Mouse (Mus musculus) liver, embryonic 14.5 days (tissue): ENCODE measurements at regions not wholly inside any gene's neighbourhood (a gene's known extent, or its start where the extent isn't known, plus 50 kb on each side); places are given as distances from the start of the nearest gene placed in this dataset.

Source experiments
- ATAC-seq: fragments of 200-750 bp; cut with Nextera tagmentation; 2 replicates; pipeline ENCODE4 v1.8.0; 2017; ENCODE audit warnings: moderate number of reproducible peaks, mild to moderate bottlenecking, moderate library complexity; ENCODE audit not compliant: insufficient read depth
- DNase-seq, 3 experiments: peaks; one replicate each; pipeline ENCODE4 v3.0.0-alpha.2; 2012 to 2013; ENCODE audit warnings: low read depth in 3 of 3, low spot score in 3 of 3
- H3K27ac ChIP-seq: fragments of 300-500 bp; sonication (generic); 2 replicates; pipeline ENCODE4 v1.5.1; 2014; ENCODE audit warnings: moderate library complexity, mild to moderate bottlenecking, control low read depth, inconsistent platforms
- H3K27me3 ChIP-seq: fragments of 300-500 bp; sonication (generic); 2 replicates; pipeline ENCODE4 v1.6.1; 2014; ENCODE audit warnings: mild to moderate bottlenecking, low read length, moderate library complexity; ENCODE audit not compliant: control insufficient read depth, insufficient read depth
- H3K36me3 ChIP-seq: fragments of 300-500 bp; sonication (generic); replicated peaks from 2 replicates; pipeline ENCODE4 v1.6.1; 2014; ENCODE audit warnings: low read depth; ENCODE audit not compliant: control insufficient read depth, insufficient read depth
- H3K4me1 ChIP-seq, 2 experiments: fragments of 200-500 bp in 1 of 2; fragments of 300-500 bp in 1 of 2; sonication (generic) in 1 of 2; replicated peaks; 2 replicates each; pipeline ENCODE4 v1.6.1; 2012 to 2014; ENCODE audit warnings: antibody characterized with exemption in 1 of 2, inconsistent platforms in 1 of 2, low read length in 1 of 2; ENCODE audit not compliant: control insufficient read depth in 2 of 2, insufficient read depth in 2 of 2
- H3K4me2 ChIP-seq: fragments of 300-500 bp; sonication (generic); 2 replicates; pipeline ENCODE4 v1.6.1; 2014; ENCODE audit warnings: low read depth, mild to moderate bottlenecking, control low read depth, moderate library complexity
- H3K4me3 ChIP-seq, 2 experiments: fragments of 200-500 bp in 1 of 2; fragments of 300-500 bp in 1 of 2; sonication (generic) in 1 of 2; 2 replicates each; pipeline ENCODE4 v1.5.1; 2012 to 2014; ENCODE audit warnings: low read depth in 2 of 2, low read length in 2 of 2, mild to moderate bottlenecking in 2 of 2, control low read depth in 1 of 2, inconsistent platforms in 1 of 2, moderate library complexity in 1 of 2; ENCODE audit not compliant: insufficient read depth in 1 of 2
- H3K9ac ChIP-seq: fragments of 300-500 bp; sonication (generic); replicated peaks from 2 replicates; pipeline ENCODE4 v1.6.1; 2014; ENCODE audit warnings: mild to moderate bottlenecking, control low read depth, moderate library complexity
- H3K9me3 ChIP-seq: fragments of 300-500 bp; sonication (generic); 2 replicates; pipeline ENCODE4 v1.6.1; 2016; ENCODE audit warnings: low read length, mixed read lengths; ENCODE audit not compliant: control insufficient read depth
- CTCF ChIP-seq: IDR thresholded peaks from 2 replicates; pipeline ENCODE4 v1.5.1; 2016; ENCODE audit warnings: antibody characterized with exemption, low read depth, control low read depth
- EP300 ChIP-seq: IDR thresholded peaks from 2 replicates; pipeline ENCODE4 v1.6.1; 2016; ENCODE audit warnings: antibody characterized with exemption, low read depth
- WGBS: fragments of 180-500 bp; shearing (Covaris S2); extraction: QIAGEN DNeasy Blood & Tissue Kit; methylation state at CpG from one replicate; pipeline ENCODE4 v1.1.7; 2014; ENCODE audit not compliant: insufficient replicate concordance; 5-methylcytosine and 5-hydroxymethylcytosine counted together

GRCm38 (mm10) chrX:10896193-10896955 lies 181.6 kb downstream of the Mid1ip1 start:
- no peak overlapping the region for H3K4me3 ChIP-seq
- no peak for TF ChIP-seq EP300
- TF ChIP-seq CTCF: no peak
- ATAC-seq (no peak), DNase-seq (no peak)
- H3K4me1 ChIP-seq: no peaks in the 10 kb centered on the region
- no peak overlapping the region for H3K27ac ChIP-seq
- no peaks in the 10 kb centered on the region for H3K36me3 ChIP-seq
- H3K4me2 ChIP-seq: no peak overlapping the region
- no peaks in the 10 kb centered on the region for H3K27me3 ChIP-seq
- no peak overlapping the region for H3K9ac ChIP-seq
- no peaks in the 10 kb centered on the region for H3K9me3 ChIP-seq
- 61% methylated on average over 5 of the region's 5 CpGs for WGBS

- Histone ChIP-seq H3K9ac (no peak overlapping the region), H3K9me3 (no peaks in the 10 kb centered on the region), H3K36me3 (no peaks in the 10 kb centered on the region), H3K27ac (no peak overlapping the region), H3K4me1 (no peaks in the 10 kb centered on the region), H3K4me3 (no peak overlapping the region), H3K4me2 (no peak overlapping the region), H3K27me3 (no peaks in the 10 kb centered on the region)
- no peak for DNase-seq
- 59% methylated on average over 4 of the region's 4 CpGs for WGBS
- TF ChIP-seq EP300: no peak
- no peak for TF ChIP-seq CTCF
- no peak for ATAC-seq
Measured at GRCm38 (mm10) chrX:10902686-10903085, 187.9 kb downstream of the Mid1ip1 start.

GRCm38 (mm10) chrX:10904072-10904471 lies 189.3 kb downstream of the Mid1ip1 start:
- ATAC-seq (no peak), DNase-seq (no peak)
- no peak overlapping the region for H3K9ac ChIP-seq
- no peak for TF ChIP-seq EP300
- no peak for TF ChIP-seq CTCF
- 42% methylated on average over 6 of the region's 6 CpGs for WGBS
- no peak overlapping the region for H3K4me2 ChIP-seq
- no peak overlapping the region for H3K27ac ChIP-seq
- H3K4me3 ChIP-seq: no peak overlapping the region
- no peaks in the 10 kb centered on the region for H3K36me3 ChIP-seq
- no peaks in the 10 kb centered on the region for H3K9me3 ChIP-seq
- no peaks in the 10 kb centered on the region for H3K27me3 ChIP-seq
- H3K4me1 ChIP-seq: no peaks in the 10 kb centered on the region

GRCm38 (mm10) chrX:10904889-10905288 lies 190.1 kb downstream of the Mid1ip1 start:
- Histone ChIP-seq H3K4me1 (no peaks in the 10 kb centered on the region), H3K4me2 (no peak overlapping the region), H3K27ac (no peak overlapping the region), H3K4me3 (no peak overlapping the region), H3K36me3 (no peaks in the 10 kb centered on the region), H3K9ac (no peak overlapping the region), H3K27me3 (no peaks in the 10 kb centered on the region), H3K9me3 (no peaks in the 10 kb centered on the region)
- TF ChIP-seq EP300 (no peak), CTCF (no peak)
- DNase-seq: no peak
- ATAC-seq: no peak
- 49% methylated on average over 3 of the region's 3 CpGs for WGBS

- H3K27ac ChIP-seq: no peak overlapping the region
- DNase-seq (no peak), ATAC-seq (no peak)
Measured at GRCm38 (mm10) chrX:10911127-10912061, 196.6 kb downstream of the Mid1ip1 start.

More at GRCm38 (mm10) chrX:10911127-10912061, 196.6 kb downstream of the Mid1ip1 start:
- no peaks in the 10 kb centered on the region for H3K9me3 ChIP-seq
- H3K27me3 ChIP-seq: no peaks in the 10 kb centered on the region
- no peaks in the 10 kb centered on the region for H3K36me3 ChIP-seq
- H3K4me3 ChIP-seq: no peak overlapping the region
- H3K9ac ChIP-seq: no peak overlapping the region
- no peak overlapping the region for H3K4me2 ChIP-seq
- TF ChIP-seq CTCF (no peak), EP300 (no peak)
- WGBS: 61% methylated on average over 14 of the region's 14 CpGs
- H3K4me1 ChIP-seq: no peaks in the 10 kb centered on the region
